Mouse (Mus musculus) kidney, embryonic 16.5 days (tissue): ENCODE measurements around the gene Trim31. TPM values are rescaled to one million over a fixed set of nuclear protein-coding genes. Genes with fewer than 3 reads are reported as not detected.

Experiments
- ATAC-seq: fragments of 200-750 bp; cut with Nextera tagmentation; 2 replicates; pipeline ENCODE4 v1.8.0; 2017; ENCODE audit warnings: moderate TSS enrichment; ENCODE audit not compliant: low FRiP score, low TSS enrichment
- H3K27ac ChIP-seq: fragments of 300-500 bp; sonication (generic); 2 replicates; pipeline ENCODE4 v1.5.1; 2014; ENCODE audit warnings: low read length
- H3K27me3 ChIP-seq: fragments of 300-500 bp; sonication (generic); 2 replicates; pipeline ENCODE4 v1.6.1; 2014; ENCODE audit warnings: low read length, control low read depth, mixed read lengths; ENCODE audit not compliant: insufficient read depth
- H3K36me3 ChIP-seq: fragments of 300-500 bp; sonication (generic); 2 replicates; pipeline ENCODE4 v1.6.1; 2014; ENCODE audit warnings: low read length, control low read depth, mixed read lengths; ENCODE audit not compliant: insufficient read depth
- H3K4me1 ChIP-seq: fragments of 300-500 bp; sonication (generic); 2 replicates; pipeline ENCODE4 v1.6.1; 2014; ENCODE audit warnings: low read length, control low read depth, mixed read lengths; ENCODE audit not compliant: insufficient read depth
- H3K4me2 ChIP-seq: fragments of 300-500 bp; sonication (generic); replicated peaks from 2 replicates; pipeline ENCODE4 v1.6.1; 2014; ENCODE audit warnings: low read depth, low read length
- H3K4me3 ChIP-seq: fragments of 300-500 bp; sonication (generic); 2 replicates; pipeline ENCODE4 v1.5.1; 2014; ENCODE audit warnings: mild to moderate bottlenecking, low read length
- H3K9ac ChIP-seq: fragments of 300-500 bp; sonication (generic); replicated peaks from 2 replicates; pipeline ENCODE4 v1.6.1; 2014; ENCODE audit warnings: low read length
- H3K9me3 ChIP-seq: fragments of 300-500 bp; sonication (generic); 2 replicates; pipeline ENCODE4 v1.6.1; 2016; ENCODE audit warnings: low read length, control low read depth
- WGBS: fragments of 180-500 bp; shearing (Covaris S2); extraction: QIAGEN DNeasy Blood & Tissue Kit; methylation state at CpG from one replicate; pipeline ENCODE4 v1.1.7; 2014; 5-methylcytosine and 5-hydroxymethylcytosine counted together
- polyA plus RNA-seq: library from polyadenylated mRNA; unstranded; fragments of >200 nt; fragmentation: Nextera tagmentation; extraction: Ambion mirVana; gene quantifications from 2 replicates; pipeline ENCODE4 v1.2.1, GENCODE M21; 2015

Gene Trim31
- polyA plus RNA-seq, 1 experiment from 2014 or later, result not detected

DNA sequence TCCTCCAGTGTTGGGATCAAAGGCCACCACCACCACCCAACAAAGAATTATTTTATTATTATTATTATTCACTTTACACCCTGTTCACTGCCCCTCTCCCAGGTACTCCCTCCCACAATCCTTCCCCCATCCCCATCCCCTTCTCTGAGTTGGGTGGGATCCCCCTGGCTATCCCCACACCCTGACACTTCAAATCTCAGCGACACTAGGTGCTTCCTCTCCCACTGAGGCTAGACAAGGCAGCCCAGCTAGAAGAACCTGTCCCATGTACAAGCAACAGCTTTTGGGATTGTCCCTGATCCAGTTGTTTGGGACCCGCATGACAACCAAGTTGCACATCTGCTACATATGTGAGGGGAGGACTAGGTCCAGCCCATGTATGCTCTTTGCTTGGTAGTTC is 54.7 kb downstream of the Trim31 start:
- H3K36me3 ChIP-seq, result peaks cover 12% of the 10 kb centered on the region
- H3K27ac ChIP-seq, result no peak overlapping the region
- WGBS, result 90% methylated on average over 2 of the region's 2 CpGs
- ATAC-seq, result no peak
- no peak overlapping the region for H3K9ac ChIP-seq
- H3K9me3 ChIP-seq, result no peaks in the 10 kb centered on the region
- no peak overlapping the region for H3K4me2 ChIP-seq
- H3K4me1 ChIP-seq, result peaks cover 13% of the 10 kb centered on the region
- no peak overlapping the region for H3K4me3 ChIP-seq
- no peaks in the 10 kb centered on the region for H3K27me3 ChIP-seq

GRCm38 (mm10) chr17:36953062-36953461 is 55.1 kb downstream of the Trim31 start:
- no peak for ATAC-seq
- Histone ChIP-seq H3K4me3 (no peak overlapping the region), H3K4me2 (no peak overlapping the region), H3K36me3 (peaks cover 12% of the 10 kb centered on the region), H3K4me1 (peaks cover 13% of the 10 kb centered on the region), H3K9me3 (no peaks in the 10 kb centered on the region), H3K27me3 (no peaks in the 10 kb centered on the region), H3K27ac (no peak overlapping the region), H3K9ac (no peak overlapping the region)
- 86% methylated on average over 1 of the region's 1 CpGs for WGBS

GRCm38 (mm10) chr17:36957999-36958743 is 60.3 kb downstream of the Trim31 start, which contains the start of the genes Znrd1 and Znrd1as:
Gene Znrd1 (minus strand): TSS chr17:36958559.
Gene Znrd1as (plus strand): TSS chr17:36958592.
- peak within 1 kb of the TSS; percentile 78 for H3K4me3 ChIP-seq
- peak within 1 kb of the TSS; percentile 92 for H3K4me2 ChIP-seq
- H3K9ac ChIP-seq, result peak within 1 kb of the TSS; percentile 86
- peaks cover 11% of the 10 kb centered on the region for H3K4me1 ChIP-seq
- H3K27me3 ChIP-seq, result no peaks in the 10 kb centered on the region
- H3K36me3 ChIP-seq, result peaks cover 6% of the 10 kb centered on the region; the same call in 1 of the 2 replicates
- peak within 1 kb of the TSS; percentile 79 for H3K27ac ChIP-seq
- under 1% methylated on average over 46 of the region's 46 CpGs for WGBS
- peak; percentile 97 for ATAC-seq
- H3K9me3 ChIP-seq, result no peaks in the 10 kb centered on the region

GRCm38 (mm10) chr17:36958884-36959283 is 61.0 kb downstream of the Trim31 start:
- ATAC-seq, result no peak
- Histone ChIP-seq H3K36me3 (peaks cover 6% of the 10 kb centered on the region; the same call in 1 of the 2 replicates), H3K27me3 (no peaks in the 10 kb centered on the region), H3K4me1 (peaks cover 11% of the 10 kb centered on the region), H3K27ac (no peak overlapping the region), H3K4me2 (peak overlapping the region; percentile 92), H3K4me3 (peak overlapping the region; percentile 78), H3K9me3 (no peaks in the 10 kb centered on the region), H3K9ac (peak overlapping the region; percentile 86)
- 9% methylated on average over 12 of the region's 12 CpGs for WGBS

Other genes with a start within 250 kb of the Trim31 start
- not detected in 2 replicates for gene H2-M1, start 225.9 kb upstream of the Trim31 start, polyA plus RNA-seq
- gene H2-M10.5, start 125.2 kb upstream of the Trim31 start, polyA plus RNA-seq, result not detected in 2 replicates
- gene H2-M10.6, start 85.9 kb upstream of the Trim31 start, polyA plus RNA-seq, result not detected in 2 replicates
- 41.7 and 45.8 TPM in 2 replicates for gene Trim26, start 61.0 kb upstream of the Trim31 start, polyA plus RNA-seq
- gene Trim15, start 30.9 kb upstream of the Trim31 start, polyA plus RNA-seq, result 0.22 and 0.27 TPM in 2 replicates
- gene Trim10, start 28.5 kb upstream of the Trim31 start, polyA plus RNA-seq, result 2.1 and 2.4 TPM in 2 replicates
- not detected in 2 replicates for gene Trim40, start 8.0 kb upstream of the Trim31 start, polyA plus RNA-seq
- 0.22 and 0.27 TPM in 2 replicates for gene Rnf39, start 44.8 kb downstream of the Trim31 start, polyA plus RNA-seq
- gene Ppp1r11, start 53.6 kb downstream of the Trim31 start, polyA plus RNA-seq, result 111 and 116 TPM in 2 replicates
- gene Znrd1, start 60.4 kb downstream of the Trim31 start, polyA plus RNA-seq, result 90.7 and 94.7 TPM in 2 replicates
- gene Znrd1as, start 60.5 kb downstream of the Trim31 start, polyA plus RNA-seq, result 6.7 and 6.8 TPM in 2 replicates
- not detected in 2 replicates for gene 2410137M14Rik, start 83.1 kb downstream of the Trim31 start, polyA plus RNA-seq
- gene H2-M5, start 91.4 kb downstream of the Trim31 start, polyA plus RNA-seq, result 0.44 and 0.57 TPM in 2 replicates
- 64.5 and 66.7 TPM in 2 replicates for gene Zfp57, start 103.0 kb downstream of the Trim31 start, polyA plus RNA-seq
- gene Mog, start 125.3 kb downstream of the Trim31 start, polyA plus RNA-seq, result 0.09 and 0.13 TPM in 2 replicates
- 5.6 and 7.7 TPM in 2 replicates for gene Gabbr1, start 147.8 kb downstream of the Trim31 start, polyA plus RNA-seq
- not detected in 2 replicates for gene Olfr90, start 190.4 kb downstream of the Trim31 start, polyA plus RNA-seq
- not detected in 2 replicates for gene Olfr91, start 200.2 kb downstream of the Trim31 start, polyA plus RNA-seq
- gene Olfr92, start 222.0 kb downstream of the Trim31 start, polyA plus RNA-seq, result not detected in 2 replicates